Mouse (Mus musculus): ENCODE results near the gene 9830107B12Rik. TPM values are rescaled to one million over a fixed set of nuclear protein-coding genes. Genes with fewer than 3 reads are reported as not detected.
A peak's percentile ranks its signal among the peaks of the same experiment; 100 is the strongest.

Gene 9830107B12Rik
- polyA plus RNA-seq, 2 experiments, result not detected

DNA sequence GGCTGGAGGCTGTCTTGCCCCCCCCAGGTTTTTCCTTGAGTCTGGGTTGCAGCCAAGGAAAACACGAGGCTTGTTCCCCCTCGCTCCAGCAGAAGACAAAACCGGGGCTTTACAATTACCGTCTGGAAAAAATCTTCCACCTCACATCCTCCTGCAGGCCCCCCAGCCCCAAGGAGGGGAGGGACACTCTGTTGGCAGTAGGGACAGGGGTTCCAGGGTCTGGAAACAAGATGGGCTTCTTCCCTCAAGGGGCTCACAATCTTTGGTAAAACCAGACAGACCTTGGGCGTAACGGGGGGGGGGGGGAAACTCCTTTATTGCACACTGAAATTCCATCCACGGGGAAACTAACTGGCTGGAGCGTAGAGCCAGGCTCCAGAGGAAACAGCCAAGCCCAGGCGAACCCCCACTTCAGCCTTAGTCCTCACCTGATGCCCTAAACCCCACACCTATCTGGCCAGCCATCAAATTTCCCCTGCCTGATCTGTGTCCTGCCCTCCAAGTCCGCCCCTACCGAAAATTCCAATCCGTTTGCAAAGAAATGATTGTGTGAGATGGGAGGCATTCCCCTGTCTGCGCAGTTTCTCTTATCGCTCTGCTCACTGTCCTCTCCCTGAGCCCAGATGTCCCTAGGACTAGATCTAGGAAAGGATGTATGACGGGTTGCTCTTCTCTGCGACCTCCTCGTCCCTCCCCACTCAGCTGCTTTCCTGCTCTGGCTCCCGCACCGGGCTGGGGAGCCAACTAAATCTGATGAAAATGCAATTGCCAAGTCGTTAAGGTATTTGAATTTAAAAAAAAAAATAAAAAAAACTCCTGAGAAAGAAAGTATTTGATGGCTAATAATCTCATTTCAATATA lies 51.0 kb downstream of the 9830107B12Rik start:
- Histone ChIP-seq H3K27me3 (ENCODE audit: control insufficient read depth, insufficient read depth, low read length) (peaks cover 29% of the 10 kb centered on the region), H3K9me3 (ENCODE audit: control insufficient read depth, low read length) (0 out of 2 replicates have a peak, but pooled peaks cover 4% of the 10 kb centered on the region), H3K4me3 (replicated peaks; ENCODE audit: low read length) (0 out of 2 replicates have a peak overlapping the region, but pooled peaks have one; percentile 4), H3K9ac (ENCODE audit: low read depth, low read length, severe bottlenecking) (no peak overlapping the region), H3K4me1 (ENCODE audit: control insufficient read depth, insufficient read depth, low read length) (peaks cover 48% of the 10 kb centered on the region), H3K4me2 (replicated peaks; ENCODE audit: low read depth, low read length, severe bottlenecking) (peak overlapping the region; percentile 38), H3K36me3 (ENCODE audit: control insufficient read depth, insufficient read depth, low read length) (no peaks in the 10 kb centered on the region), H3K27ac (replicated peaks; ENCODE audit: low read depth, low read length) (peak overlapping the region; percentile 50)
- WGBS, result 1% methylated on average over 20 of the region's 20 CpGs
- ATAC-seq (ENCODE audit: low FRiP score, low read depth) (peak; percentile 45; the same call in 1 of the 2 replicates), DNase-seq (ENCODE audit: low spot score) (peak; percentile 64)
- no peak for TF ChIP-seq POLR2A (IDR thresholded peaks at IDR 0.05; ENCODE audit: borderline replicate concordance, extremely low read depth, insufficient read depth, insufficient read length)

DNA sequence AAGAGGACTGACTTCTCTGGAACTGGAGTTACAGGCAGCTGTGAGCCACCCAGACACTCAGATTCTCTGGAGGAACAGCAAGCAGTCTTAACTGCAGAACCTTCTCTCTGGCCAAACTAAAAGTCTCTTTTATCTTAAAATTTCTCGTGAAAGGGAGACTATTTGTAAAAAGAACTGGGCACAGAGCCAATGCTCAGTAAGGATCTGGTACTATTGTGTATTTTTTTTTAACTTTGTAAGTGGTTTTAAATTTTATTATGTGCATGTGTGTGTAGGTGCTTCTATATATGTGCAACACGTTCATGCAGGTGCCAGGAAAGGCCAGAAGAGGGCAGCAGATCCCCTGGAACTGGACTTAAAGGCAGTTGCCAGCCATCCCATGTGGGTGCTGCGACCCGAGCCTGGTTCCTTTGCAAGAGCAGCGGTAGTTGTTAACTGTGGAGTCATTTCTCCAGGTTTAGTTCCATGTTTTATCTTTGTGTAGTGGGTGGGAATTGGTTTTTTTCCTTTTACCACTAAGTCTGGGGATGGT lies 52.7 kb downstream of the 9830107B12Rik start:
- no peak overlapping the region for H3K27ac ChIP-seq (replicated peaks; ENCODE audit: low read depth, low read length)
- peaks cover 37% of the 10 kb centered on the region for H3K4me1 ChIP-seq (ENCODE audit: control insufficient read depth, insufficient read depth, low read length)
- no peak for TF ChIP-seq POLR2A (IDR thresholded peaks at IDR 0.05; ENCODE audit: borderline replicate concordance, extremely low read depth, insufficient read depth, insufficient read length)
- ATAC-seq (ENCODE audit: low FRiP score, low read depth) (no peak), DNase-seq (ENCODE audit: low spot score) (peak; percentile 61)
- H3K36me3 ChIP-seq (ENCODE audit: control insufficient read depth, insufficient read depth, low read length), result no peaks in the 10 kb centered on the region
- no peak overlapping the region for H3K9ac ChIP-seq (ENCODE audit: low read depth, low read length, severe bottlenecking)
- H3K4me2 ChIP-seq (replicated peaks; ENCODE audit: low read depth, low read length, severe bottlenecking), result no peak overlapping the region
- peaks cover 15% of the 10 kb centered on the region; the same call in 1 of the 2 replicates for H3K27me3 ChIP-seq (ENCODE audit: control insufficient read depth, insufficient read depth, low read length)
- 57% methylated on average over 5 of the region's 5 CpGs for WGBS
- 0 out of 2 replicates have a peak, but pooled peaks cover 4% of the 10 kb centered on the region for H3K9me3 ChIP-seq (ENCODE audit: control insufficient read depth, low read length)
- H3K4me3 ChIP-seq (replicated peaks; ENCODE audit: low read length), result no peak overlapping the region

DNA sequence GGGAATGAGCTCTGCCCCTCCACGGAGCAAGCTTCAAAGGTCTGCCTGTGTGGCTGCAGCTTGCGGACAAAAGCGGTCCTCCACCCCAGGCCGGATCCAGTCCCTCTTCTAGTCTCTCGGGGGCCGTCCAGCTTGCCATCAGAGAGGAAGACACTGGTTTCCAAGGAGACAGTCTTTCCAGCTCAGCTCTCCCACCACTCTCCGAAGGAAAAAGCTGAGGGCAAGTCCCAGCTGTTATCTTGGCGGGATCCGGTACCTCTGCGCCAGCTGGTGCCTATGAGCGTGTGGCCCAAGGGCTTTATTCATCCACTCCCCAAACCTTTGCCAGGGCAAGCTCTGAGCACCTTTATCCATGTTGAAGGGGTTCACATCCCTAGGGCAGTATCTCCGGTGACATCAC lies 55.8 kb downstream of the 9830107B12Rik start:
- Histone ChIP-seq H3K4me2 (replicated peaks; ENCODE audit: low read depth, low read length, severe bottlenecking) (no peak overlapping the region), H3K9ac (ENCODE audit: low read depth, low read length, severe bottlenecking) (no peak overlapping the region), H3K27me3 (ENCODE audit: control insufficient read depth, insufficient read depth, low read length) (no peaks in the 10 kb centered on the region), H3K27ac (replicated peaks; ENCODE audit: low read depth, low read length) (no peak overlapping the region), H3K4me3 (replicated peaks; ENCODE audit: low read length) (no peak overlapping the region), H3K9me3 (ENCODE audit: control insufficient read depth, low read length) (0 out of 2 replicates have a peak, but pooled peaks cover 4% of the 10 kb centered on the region), H3K36me3 (ENCODE audit: control insufficient read depth, insufficient read depth, low read length) (no peaks in the 10 kb centered on the region), H3K4me1 (ENCODE audit: control insufficient read depth, insufficient read depth, low read length) (peaks cover 8% of the 10 kb centered on the region)
- ATAC-seq (ENCODE audit: low FRiP score, low read depth) (no peak), DNase-seq (ENCODE audit: low spot score) (no peak)
- no peak for TF ChIP-seq POLR2A (IDR thresholded peaks at IDR 0.05; ENCODE audit: borderline replicate concordance, extremely low read depth, insufficient read depth, insufficient read length)
- WGBS, result 86% methylated on average over 12 of the region's 12 CpGs

DNA sequence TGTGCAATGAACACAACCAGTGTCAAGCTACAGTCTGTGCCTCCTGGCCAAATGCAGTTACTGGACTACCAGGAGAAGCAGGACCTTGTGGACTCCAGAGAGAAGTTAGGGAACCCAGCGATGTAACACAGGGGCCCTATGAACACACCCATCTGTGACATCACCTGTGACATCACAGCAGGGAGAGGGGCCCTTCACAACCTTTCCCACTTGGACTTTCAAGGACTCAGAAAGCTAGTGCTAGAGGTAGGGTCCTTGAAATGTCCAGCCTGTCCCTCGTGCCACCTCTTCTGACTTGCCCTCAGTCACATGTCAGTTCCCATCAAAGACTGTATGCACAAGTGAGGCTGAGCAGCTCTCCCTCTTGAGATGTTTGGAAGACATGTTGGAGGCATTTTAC lies 56.6 kb downstream of the 9830107B12Rik start:
- Histone ChIP-seq H3K4me2 (replicated peaks; ENCODE audit: low read depth, low read length, severe bottlenecking) (no peak overlapping the region), H3K9ac (ENCODE audit: low read depth, low read length, severe bottlenecking) (no peak overlapping the region), H3K36me3 (ENCODE audit: control insufficient read depth, insufficient read depth, low read length) (no peaks in the 10 kb centered on the region), H3K4me1 (ENCODE audit: control insufficient read depth, insufficient read depth, low read length) (peaks cover under 1% of the 10 kb centered on the region), H3K27me3 (ENCODE audit: control insufficient read depth, insufficient read depth, low read length) (no peaks in the 10 kb centered on the region), H3K4me3 (replicated peaks; ENCODE audit: low read length) (no peak overlapping the region), H3K9me3 (ENCODE audit: control insufficient read depth, low read length) (0 out of 2 replicates have a peak, but pooled peaks cover 4% of the 10 kb centered on the region), H3K27ac (replicated peaks; ENCODE audit: low read depth, low read length) (no peak overlapping the region)
- DNase-seq (ENCODE audit: low spot score) (no peak), ATAC-seq (ENCODE audit: low FRiP score, low read depth) (no peak)
- WGBS, result 90% methylated on average over 2 of the region's 2 CpGs
- no peak for TF ChIP-seq POLR2A (IDR thresholded peaks at IDR 0.05; ENCODE audit: borderline replicate concordance, extremely low read depth, insufficient read depth, insufficient read length)

DNA sequence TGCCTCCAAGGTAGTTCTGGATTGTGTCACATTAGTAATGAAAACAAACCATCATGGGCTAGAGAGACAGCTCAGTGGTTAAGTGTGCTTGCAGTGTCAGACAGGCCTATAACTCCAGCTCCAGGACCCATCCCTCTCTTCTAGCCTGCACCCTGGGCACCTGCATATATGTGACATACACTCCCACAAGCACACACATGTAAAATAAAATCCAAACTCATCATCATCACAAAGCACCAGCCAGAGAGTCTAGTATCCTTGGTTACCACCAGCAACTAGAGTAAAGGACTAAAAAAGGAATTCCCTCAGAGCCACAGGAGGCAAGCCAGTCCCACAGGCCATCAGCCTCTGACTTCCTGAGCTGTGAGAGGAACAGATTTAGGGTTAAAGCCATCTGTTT lies 57.0 kb downstream of the 9830107B12Rik start, which contains the start of gene 1700067P10Rik:
TSS of gene 1700067P10Rik (plus strand) at position 301 of the 400 bp plus-strand sequence.
- Histone ChIP-seq H3K27ac (replicated peaks; ENCODE audit: low read depth, low read length) (no peak within 1 kb of the TSS), H3K9ac (ENCODE audit: low read depth, low read length, severe bottlenecking) (no peak within 1 kb of the TSS), H3K4me1 (ENCODE audit: control insufficient read depth, insufficient read depth, low read length) (no peaks in the 10 kb centered on the region), H3K4me3 (replicated peaks; ENCODE audit: low read length) (no peak within 1 kb of the TSS), H3K27me3 (ENCODE audit: control insufficient read depth, insufficient read depth, low read length) (no peaks in the 10 kb centered on the region), H3K9me3 (ENCODE audit: control insufficient read depth, low read length) (0 out of 2 replicates have a peak, but pooled peaks cover 4% of the 10 kb centered on the region), H3K4me2 (replicated peaks; ENCODE audit: low read depth, low read length, severe bottlenecking) (no peak within 1 kb of the TSS), H3K36me3 (ENCODE audit: control insufficient read depth, insufficient read depth, low read length) (no peaks in the 10 kb centered on the region)
- DNase-seq (ENCODE audit: low spot score), result no peak
- TF ChIP-seq POLR2A (IDR thresholded peaks at IDR 0.05; ENCODE audit: borderline replicate concordance, extremely low read depth, insufficient read depth, insufficient read length), result no peak
- ATAC-seq (ENCODE audit: low FRiP score, low read depth), result no peak
